Mouse (Mus musculus) midbrain, embryonic 13.5 days (tissue): Measurements from ENCODE around the gene Cpm. TPM values are rescaled to one million over a fixed set of nuclear protein-coding genes. Genes with fewer than 3 reads are reported as not detected.

Experiments
- ATAC-seq: fragments of 200-750 bp; cut with Nextera tagmentation; 2 replicates; pipeline ENCODE4 v1.8.0; 2017; ENCODE audit warnings: mild to moderate bottlenecking, moderate TSS enrichment, moderate library complexity
- H3K27ac ChIP-seq: fragments of 300-500 bp; sonication (generic); 2 replicates; pipeline ENCODE4 v1.5.1; 2015; ENCODE audit warnings: inconsistent platforms, mild to moderate bottlenecking, moderate library complexity
- H3K27me3 ChIP-seq: fragments of 300-500 bp; sonication (generic); 2 replicates; pipeline ENCODE4 v1.6.1; 2015; ENCODE audit warnings: mild to moderate bottlenecking, inconsistent platforms
- H3K36me3 ChIP-seq: fragments of 300-500 bp; sonication (generic); 2 replicates; pipeline ENCODE4 v1.6.1; 2015; ENCODE audit warnings: mild to moderate bottlenecking, inconsistent platforms
- H3K4me1 ChIP-seq: fragments of 300-500 bp; sonication (generic); replicated peaks from 2 replicates; pipeline ENCODE4 v1.6.1; 2015; ENCODE audit warnings: inconsistent platforms
- H3K4me2 ChIP-seq: fragments of 300-500 bp; sonication (generic); replicated peaks from 2 replicates; pipeline ENCODE4 v1.6.1; 2015; ENCODE audit warnings: moderate library complexity, mild to moderate bottlenecking, inconsistent platforms
- H3K4me3 ChIP-seq: fragments of 300-500 bp; sonication (generic); replicated peaks from 2 replicates; pipeline ENCODE4 v1.5.1; 2015; ENCODE audit warnings: mild to moderate bottlenecking, inconsistent platforms
- H3K9ac ChIP-seq: fragments of 300-500 bp; sonication (generic); replicated peaks from 2 replicates; pipeline ENCODE4 v1.6.1; 2015; ENCODE audit warnings: mild to moderate bottlenecking, inconsistent platforms
- H3K9me3 ChIP-seq: fragments of 300-500 bp; sonication (generic); 2 replicates; pipeline ENCODE4 v1.6.1; 2016; ENCODE audit warnings: mild to moderate bottlenecking, inconsistent platforms
- WGBS: fragments of 180-500 bp; shearing (Covaris S2); methylation state at CpG from one replicate; pipeline ENCODE4 v1.1.7; 2015; 5-methylcytosine and 5-hydroxymethylcytosine counted together
- polyA plus RNA-seq: library from polyadenylated mRNA; unstranded; fragments of >200 nt; fragmentation: Nextera tagmentation; extraction: Ambion mirVana; gene quantifications from 2 replicates; pipeline ENCODE4 v1.2.1, GENCODE M21; 2015

Cpm gene
- polyA plus RNA-seq, 1 experiment from 2014 or later, result 5.7 TPM

GRCm38 (mm10) chr10:117682858-117683733 lies 53.8 kb downstream of the Cpm start:
- Histone ChIP-seq H3K27ac (no peak overlapping the region), H3K36me3 (peaks cover 13% of the 10 kb centered on the region; the same call in 1 of the 2 replicates), H3K4me2 (no peak overlapping the region), H3K4me3 (no peak overlapping the region), H3K9me3 (no peaks in the 10 kb centered on the region), H3K4me1 (no peaks in the 10 kb centered on the region), H3K27me3 (no peaks in the 10 kb centered on the region), H3K9ac (no peak overlapping the region)
- ATAC-seq, result no peak
- WGBS, result 86% methylated on average over 30 of the region's 30 CpGs

DNA sequence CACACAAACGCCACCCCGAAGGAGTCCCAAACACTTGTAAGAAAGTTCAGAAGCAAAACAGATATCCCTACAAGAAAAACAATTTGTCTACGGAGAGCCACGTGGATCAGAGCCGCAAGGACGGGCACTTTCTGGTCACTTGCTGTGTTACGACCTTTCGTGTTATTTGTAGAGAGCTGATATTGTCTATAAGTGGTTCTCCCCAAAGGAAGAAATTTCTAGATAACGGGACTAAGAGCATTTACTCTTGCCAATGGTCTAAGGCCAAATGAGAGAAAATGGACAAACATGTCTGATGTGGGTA lies 54.4 kb downstream of the Cpm start:
- no peak overlapping the region for H3K4me3 ChIP-seq
- WGBS, result 93% methylated on average over 9 of the region's 9 CpGs

GRCm38 (mm10) chr10:117684298-117685170 lies 55.2 kb downstream of the Cpm start:
- Histone ChIP-seq H3K9me3 (no peaks in the 10 kb centered on the region), H3K27me3 (no peaks in the 10 kb centered on the region), H3K36me3 (peaks cover 26% of the 10 kb centered on the region), H3K4me1 (no peaks in the 10 kb centered on the region), H3K4me2 (no peak overlapping the region), H3K9ac (no peak overlapping the region), H3K27ac (no peak overlapping the region), H3K4me3 (no peak overlapping the region)
- 92% methylated on average over 19 of the region's 19 CpGs for WGBS
- ATAC-seq, result no peak

More for the DNA sequence above, 54.4 kb downstream of the Cpm start:
- H3K27ac ChIP-seq, result no peak overlapping the region
- peaks cover 18% of the 10 kb centered on the region for H3K36me3 ChIP-seq
- no peaks in the 10 kb centered on the region for H3K9me3 ChIP-seq
- no peaks in the 10 kb centered on the region for H3K4me1 ChIP-seq
- H3K27me3 ChIP-seq, result no peaks in the 10 kb centered on the region
- H3K9ac ChIP-seq, result no peak overlapping the region
- no peak overlapping the region for H3K4me2 ChIP-seq
- ATAC-seq, result no peak

DNA sequence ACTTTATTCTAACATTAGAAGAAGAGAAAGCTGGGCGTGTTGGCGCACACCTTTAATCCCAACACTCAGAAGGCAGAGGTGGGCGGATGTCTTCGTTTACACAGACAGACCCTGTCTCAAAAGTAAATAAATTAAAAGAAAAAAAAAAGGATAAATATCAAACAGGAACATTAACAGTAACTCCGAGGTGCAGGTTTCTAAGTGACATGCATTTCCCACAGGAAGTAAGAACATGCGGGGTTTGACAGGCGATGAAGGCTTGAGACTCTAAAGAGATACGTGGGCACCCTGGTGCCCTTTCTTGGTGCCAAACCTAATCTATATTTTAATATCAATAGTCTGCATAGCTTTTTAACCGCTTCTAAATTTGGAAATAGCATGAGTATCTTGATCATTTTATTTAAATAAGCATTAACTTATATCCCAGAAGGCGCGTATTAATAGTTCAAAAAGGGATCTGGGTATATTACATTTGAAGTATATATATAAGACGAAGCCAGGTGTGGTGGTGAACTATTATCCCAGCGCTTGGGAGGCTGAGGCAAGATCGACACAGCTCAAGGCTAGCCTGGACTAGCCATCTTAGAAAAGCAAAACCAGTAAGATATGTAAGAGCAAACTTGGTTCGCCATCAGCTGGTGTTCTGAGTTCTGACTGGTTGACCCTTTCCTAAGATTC lies 56.0 kb downstream of the Cpm start:
- 93% methylated on average over 15 of the region's 15 CpGs for WGBS
- Histone ChIP-seq H3K9ac (no peak overlapping the region), H3K9me3 (no peaks in the 10 kb centered on the region), H3K4me3 (no peak overlapping the region), H3K4me1 (no peaks in the 10 kb centered on the region), H3K4me2 (no peak overlapping the region), H3K27me3 (no peaks in the 10 kb centered on the region), H3K36me3 (peaks cover 33% of the 10 kb centered on the region), H3K27ac (no peak overlapping the region)
- ATAC-seq, result no peak

- 92% methylated on average over 13 of the region's 13 CpGs for WGBS
These were observed 56.7 kb downstream of the Cpm start for GRCm38 (mm10) chr10:117685849-117686591.

GRCm38 (mm10) chr10:117687018-117687417 lies 57.7 kb downstream of the Cpm start:
- Histone ChIP-seq H3K4me2 (no peak overlapping the region), H3K9ac (no peak overlapping the region), H3K27ac (no peak overlapping the region), H3K4me3 (no peak overlapping the region), H3K4me1 (no peaks in the 10 kb centered on the region), H3K27me3 (no peaks in the 10 kb centered on the region), H3K9me3 (no peaks in the 10 kb centered on the region), H3K36me3 (peaks cover 48% of the 10 kb centered on the region)
- WGBS, result 87% methylated on average over 3 of the region's 3 CpGs
- ATAC-seq, result no peak

More at GRCm38 (mm10) chr10:117685849-117686591, 56.7 kb downstream of the Cpm start:
- Histone ChIP-seq H3K27ac (no peak overlapping the region), H3K36me3 (peaks cover 40% of the 10 kb centered on the region), H3K4me2 (no peak overlapping the region), H3K9me3 (no peaks in the 10 kb centered on the region), H3K4me3 (no peak overlapping the region), H3K27me3 (no peaks in the 10 kb centered on the region), H3K9ac (no peak overlapping the region), H3K4me1 (no peaks in the 10 kb centered on the region)
- no peak for ATAC-seq

DNA sequence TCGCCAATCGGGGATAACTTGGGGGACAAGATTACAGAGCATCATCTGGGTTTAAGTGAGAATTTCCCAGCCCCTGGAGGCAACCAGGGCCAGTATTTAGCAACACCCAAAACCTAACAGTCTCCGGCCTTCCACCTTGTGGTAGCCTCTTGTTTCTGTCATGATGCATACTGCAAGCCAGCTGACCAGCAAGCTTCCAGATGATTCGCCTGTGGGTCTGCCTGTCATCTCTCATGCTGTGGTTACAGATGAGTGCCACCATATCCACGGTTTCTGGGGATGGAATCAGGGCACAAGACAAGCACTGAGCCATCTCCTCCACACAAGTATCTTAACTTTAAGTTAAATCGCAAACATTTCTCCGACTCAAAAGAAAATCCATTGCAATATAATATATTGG lies 58.3 kb downstream of the Cpm start:
- Histone ChIP-seq H3K4me3 (no peak overlapping the region), H3K36me3 (peaks cover 54% of the 10 kb centered on the region), H3K27me3 (no peaks in the 10 kb centered on the region), H3K27ac (no peak overlapping the region), H3K9ac (no peak overlapping the region), H3K4me1 (no peaks in the 10 kb centered on the region), H3K9me3 (no peaks in the 10 kb centered on the region), H3K4me2 (no peak overlapping the region)
- ATAC-seq, result no peak
- WGBS, result 93% methylated on average over 7 of the region's 7 CpGs

DNA sequence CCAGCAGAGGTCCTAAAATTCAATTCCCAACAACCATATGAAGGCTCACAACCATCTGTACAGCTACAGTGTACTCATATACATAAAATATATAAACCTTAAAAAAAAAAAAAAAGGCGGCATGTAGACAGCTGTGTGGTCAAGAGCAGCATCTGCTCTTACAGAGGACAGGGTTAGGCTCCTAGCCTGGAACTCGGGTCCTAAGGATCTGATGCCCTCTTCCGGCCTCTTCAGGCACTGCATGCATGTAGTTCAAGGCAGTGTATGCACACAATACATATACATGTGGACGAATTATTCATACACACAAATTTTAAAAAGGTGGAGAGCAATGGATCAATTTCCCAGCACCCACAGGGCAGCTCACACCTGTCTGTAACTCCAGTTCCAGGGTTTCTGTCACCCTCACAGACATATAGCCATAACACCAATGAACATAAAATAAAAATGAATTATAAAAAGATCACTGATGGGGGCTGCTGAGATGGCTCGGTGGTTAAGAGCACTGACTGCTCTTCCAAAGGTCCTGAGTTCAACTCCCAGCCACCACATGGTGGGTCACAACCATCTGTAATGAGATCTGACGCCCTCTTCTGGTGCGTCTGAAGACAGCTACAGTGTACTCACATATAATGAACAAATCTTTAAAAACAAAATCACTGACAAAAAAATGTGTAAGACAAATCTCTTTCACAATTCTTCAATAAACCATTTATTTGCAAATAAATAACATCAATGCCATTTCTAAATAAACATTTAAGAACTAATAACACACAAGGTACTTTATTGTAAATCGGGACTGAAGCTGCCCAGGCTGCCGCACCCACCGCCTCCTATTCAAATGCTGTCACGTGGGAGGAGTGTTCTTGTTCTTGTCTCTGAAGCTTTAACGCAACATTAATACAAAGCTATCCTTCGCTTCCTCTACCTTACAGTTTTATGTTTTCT lies 59.2 kb downstream of the Cpm start:
- Histone ChIP-seq H3K4me1 (no peaks in the 10 kb centered on the region), H3K9me3 (no peaks in the 10 kb centered on the region), H3K9ac (no peak overlapping the region), H3K4me2 (no peak overlapping the region), H3K4me3 (no peak overlapping the region), H3K27me3 (no peaks in the 10 kb centered on the region), H3K27ac (no peak overlapping the region), H3K36me3 (peaks cover 60% of the 10 kb centered on the region)
- 91% methylated on average over 13 of the region's 13 CpGs for WGBS
- peak; percentile 43; the same call in 1 of the 2 replicates for ATAC-seq

- H3K4me1 ChIP-seq, result no peaks in the 10 kb centered on the region
- WGBS, result 92% methylated on average over 11 of the region's 11 CpGs
- no peak overlapping the region for H3K9ac ChIP-seq
- no peak overlapping the region for H3K4me2 ChIP-seq
- H3K27me3 ChIP-seq, result no peaks in the 10 kb centered on the region
- H3K4me3 ChIP-seq, result no peak overlapping the region
- no peak for ATAC-seq
- no peak overlapping the region for H3K27ac ChIP-seq
- no peaks in the 10 kb centered on the region for H3K9me3 ChIP-seq
- peaks cover 63% of the 10 kb centered on the region for H3K36me3 ChIP-seq
These were observed 60.2 kb downstream of the Cpm start for GRCm38 (mm10) chr10:117689297-117690100.

- Histone ChIP-seq H3K9ac (no peak overlapping the region), H3K36me3 (peaks cover 68% of the 10 kb centered on the region), H3K4me3 (no peak overlapping the region), H3K4me1 (no peaks in the 10 kb centered on the region), H3K9me3 (no peaks in the 10 kb centered on the region), H3K27ac (no peak overlapping the region), H3K27me3 (no peaks in the 10 kb centered on the region), H3K4me2 (no peak overlapping the region)
- ATAC-seq, result no peak
- 95% methylated on average over 2 of the region's 2 CpGs for WGBS
These were observed 60.7 kb downstream of the Cpm start for GRCm38 (mm10) chr10:117690101-117690352.
